Mouse (Mus musculus): ENCODE measurements at regions not wholly inside any gene's neighbourhood (a gene's known extent, or its start where the extent isn't known, plus 50 kb on each side); places are given as distances from the start of the nearest gene placed in this dataset.
"Not testable (repeated sequence)": the region's sequence is repeated elsewhere in the genome, so short reads cannot be mapped to it uniquely, and the experiment has no call there.

DNA sequence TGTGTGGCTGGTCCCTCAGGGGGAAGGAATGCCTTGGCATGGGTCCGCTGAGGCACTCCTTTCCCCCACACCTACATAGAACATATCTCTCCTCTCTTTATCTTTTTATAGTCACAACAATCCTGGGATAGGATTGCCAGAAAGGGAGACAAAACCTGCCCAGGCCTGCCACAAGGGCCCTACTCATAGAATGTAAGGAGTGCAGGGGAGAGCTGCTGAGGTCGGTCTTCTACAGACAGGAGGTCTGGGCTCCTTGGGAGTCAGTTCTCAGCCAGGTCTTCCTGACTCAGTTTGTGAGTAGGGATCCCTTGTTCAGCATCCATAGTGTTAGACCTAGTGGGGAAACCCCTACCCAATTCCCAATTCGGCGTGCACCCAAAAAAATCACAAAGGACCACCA lies 70.8 kb upstream of the Cpsf6 start:
- H3K9me3 ChIP-seq, result no peaks in the 10 kb centered on the region
- H3K4me3 ChIP-seq, result no peak overlapping the region
- no peaks in the 10 kb centered on the region for H3K27me3 ChIP-seq
- ATAC-seq (ENCODE audit: low read depth), result no peak
- no peaks in the 10 kb centered on the region for H3K36me3 ChIP-seq
- no peak overlapping the region for H3K9ac ChIP-seq
- no peak overlapping the region for H3K4me2 ChIP-seq
- no peaks in the 10 kb centered on the region for H3K4me1 ChIP-seq (replicated peaks)
- WGBS, result 93% methylated on average over 4 of the region's 4 CpGs
- H3K27ac ChIP-seq (replicated peaks), result no peak overlapping the region

DNA sequence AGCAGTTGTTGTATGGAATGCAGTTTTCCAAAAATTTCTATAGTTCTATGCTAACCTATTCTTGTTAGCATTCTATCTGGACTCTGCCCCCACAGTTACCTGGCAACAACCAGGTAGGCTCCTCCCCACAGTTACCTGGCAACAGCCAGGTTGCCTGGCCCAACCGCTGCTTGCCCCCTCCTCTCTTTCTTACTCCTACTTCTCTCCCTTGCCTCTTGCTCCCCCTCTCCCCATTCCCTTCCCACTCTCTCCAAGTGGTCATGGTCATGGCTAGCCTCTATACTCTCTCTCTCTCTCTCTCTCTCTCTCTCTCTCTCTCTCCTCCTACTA lies 70.4 kb upstream of the Cpsf6 start:
- no peak overlapping the region for H3K9ac ChIP-seq
- no peaks in the 10 kb centered on the region for H3K36me3 ChIP-seq
- no peaks in the 10 kb centered on the region for H3K27me3 ChIP-seq
- 83% methylated on average over 1 of the region's 1 CpGs for WGBS
- H3K27ac ChIP-seq (replicated peaks), result no peak overlapping the region
- no peak overlapping the region for H3K4me3 ChIP-seq
- H3K4me2 ChIP-seq, result no peak overlapping the region
- no peak for ATAC-seq (ENCODE audit: low read depth)
- no peaks in the 10 kb centered on the region for H3K9me3 ChIP-seq
- H3K4me1 ChIP-seq (replicated peaks), result no peaks in the 10 kb centered on the region

DNA sequence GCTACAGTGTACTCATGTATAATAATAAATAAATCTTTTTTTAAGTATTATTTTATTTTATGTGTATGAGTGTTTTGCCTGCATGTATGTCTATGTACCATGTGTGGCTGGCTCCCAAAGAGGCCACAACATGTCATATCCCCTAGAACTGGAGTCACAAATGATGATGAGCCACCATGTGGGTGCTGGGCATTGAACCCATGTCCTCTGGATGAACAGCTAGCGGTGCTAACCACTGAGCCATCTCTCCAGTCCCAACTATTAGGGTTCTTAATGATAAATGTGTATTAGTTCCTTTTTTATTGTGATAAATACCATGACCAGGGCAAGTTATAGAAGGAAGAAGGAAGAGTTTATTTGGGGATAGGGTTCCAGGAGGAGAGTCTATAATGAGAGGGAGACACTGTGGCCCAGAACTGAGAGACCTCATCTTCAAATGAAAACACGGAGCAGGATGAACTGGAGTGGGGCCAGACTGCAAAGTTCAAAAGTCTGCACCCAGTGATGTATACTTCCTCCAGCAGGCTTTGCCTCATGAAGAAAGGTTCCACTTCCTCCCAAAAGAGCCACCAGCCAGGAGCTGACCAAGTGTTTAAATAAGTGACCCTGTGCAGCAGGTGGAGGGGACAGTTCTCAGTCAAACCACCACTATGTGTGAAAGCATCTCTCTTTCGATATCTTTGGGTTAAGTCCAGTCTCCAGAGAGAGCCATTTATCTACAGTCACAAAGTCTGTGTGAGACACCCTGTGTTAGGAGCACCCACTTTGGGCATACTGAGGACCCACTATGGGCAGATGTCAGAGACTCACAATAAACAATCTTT lies 69.8 kb upstream of the Cpsf6 start:
- no peaks in the 10 kb centered on the region for H3K27me3 ChIP-seq
- WGBS, result 87% methylated on average over 3 of the region's 3 CpGs
- no peaks in the 10 kb centered on the region for H3K36me3 ChIP-seq
- no peak for ATAC-seq (ENCODE audit: low read depth)
- H3K9me3 ChIP-seq, result no peaks in the 10 kb centered on the region
- no peak overlapping the region for H3K4me3 ChIP-seq
- H3K9ac ChIP-seq, result no peak overlapping the region
- no peaks in the 10 kb centered on the region for H3K4me1 ChIP-seq (replicated peaks)
- H3K27ac ChIP-seq (replicated peaks), result no peak overlapping the region
- no peak overlapping the region for H3K4me2 ChIP-seq

DNA sequence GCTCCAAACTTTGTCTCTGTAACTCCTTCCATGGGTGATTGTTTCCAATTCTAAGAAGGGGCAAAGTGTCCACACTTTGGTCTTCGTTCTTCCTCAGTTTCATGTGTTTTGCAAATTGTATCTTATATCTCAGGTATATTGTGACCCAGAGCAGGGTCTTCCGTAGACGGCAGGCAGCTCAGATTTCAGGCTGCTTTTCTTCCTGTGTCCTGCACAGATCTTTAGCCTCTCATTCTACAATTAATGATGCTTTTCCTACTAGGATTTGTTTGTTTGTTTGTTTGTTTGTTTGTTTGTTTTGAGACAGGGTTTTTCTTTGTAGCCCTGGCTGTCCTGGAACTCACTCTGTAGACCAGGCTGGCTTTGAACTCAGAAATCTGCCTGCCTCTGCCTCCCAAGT lies 69.0 kb upstream of the Cpsf6 start:
- H3K9me3 ChIP-seq; H3K9ac ChIP-seq; H3K4me2 ChIP-seq; ATAC-seq (ENCODE audit: low read depth); H3K36me3 ChIP-seq; H3K4me3 ChIP-seq; H3K27ac ChIP-seq (replicated peaks); H3K4me1 ChIP-seq (replicated peaks); H3K27me3 ChIP-seq: not testable (repeated sequence)
- WGBS, result 91% methylated on average over 3 of the region's 3 CpGs

GRCm38 (mm10) chr10:117447626-117448025 lies 67.8 kb upstream of the Cpsf6 start:
- ATAC-seq (ENCODE audit: low read depth), result no peak
- H3K27me3 ChIP-seq, result no peaks in the 10 kb centered on the region
- H3K4me1 ChIP-seq (replicated peaks), result no peaks in the 10 kb centered on the region
- H3K9me3 ChIP-seq, result no peaks in the 10 kb centered on the region
- H3K4me2 ChIP-seq, result no peak overlapping the region
- 92% methylated on average over 8 of the region's 8 CpGs for WGBS
- H3K4me3 ChIP-seq, result no peak overlapping the region
- no peak overlapping the region for H3K27ac ChIP-seq (replicated peaks)
- no peak overlapping the region for H3K9ac ChIP-seq
- no peaks in the 10 kb centered on the region for H3K36me3 ChIP-seq

- H3K4me2 ChIP-seq, result no peak overlapping the region
- H3K36me3 ChIP-seq, result no peaks in the 10 kb centered on the region
- no peak overlapping the region for H3K9ac ChIP-seq
- no peak overlapping the region for H3K27ac ChIP-seq (replicated peaks)
- no peak for ATAC-seq (ENCODE audit: low read depth)
- H3K27me3 ChIP-seq, result no peaks in the 10 kb centered on the region
- H3K4me3 ChIP-seq, result no peak overlapping the region
- no peaks in the 10 kb centered on the region for H3K4me1 ChIP-seq (replicated peaks)
- WGBS, result 64% methylated on average over 8 of the region's 8 CpGs
- no peaks in the 10 kb centered on the region for H3K9me3 ChIP-seq
These were observed 67.4 kb upstream of the Cpsf6 start for GRCm38 (mm10) chr10:117447206-117447605.

DNA sequence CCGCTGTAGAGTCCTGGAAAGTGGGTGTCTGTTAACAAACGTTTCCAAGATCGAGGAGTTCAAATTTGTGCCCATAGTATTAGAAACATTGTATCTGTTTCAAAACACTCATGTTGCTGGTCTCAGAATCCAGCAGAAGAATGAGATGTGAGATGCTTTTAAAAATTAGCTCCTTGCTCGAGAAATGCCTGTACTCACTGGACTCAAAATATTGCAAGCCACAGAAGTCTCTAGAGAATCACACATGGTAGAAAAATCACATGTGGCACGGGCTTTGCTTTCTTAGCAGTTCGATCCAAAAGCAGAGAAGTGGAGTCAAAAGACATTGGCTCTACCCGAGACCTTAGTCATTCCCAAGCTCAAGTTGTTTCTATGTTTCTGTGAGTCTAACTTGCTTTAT lies 67.0 kb upstream of the Cpsf6 start:
- Histone ChIP-seq H3K9ac (no peak overlapping the region), H3K4me2 (no peak overlapping the region), H3K27ac (replicated peaks) (no peak overlapping the region), H3K36me3 (no peaks in the 10 kb centered on the region), H3K9me3 (no peaks in the 10 kb centered on the region), H3K27me3 (no peaks in the 10 kb centered on the region), H3K4me1 (replicated peaks) (no peaks in the 10 kb centered on the region), H3K4me3 (no peak overlapping the region)
- no peak for ATAC-seq (ENCODE audit: low read depth)
- 87% methylated on average over 7 of the region's 7 CpGs for WGBS

- no peaks in the 10 kb centered on the region for H3K36me3 ChIP-seq
- no peak overlapping the region for H3K27ac ChIP-seq (replicated peaks)
- H3K4me2 ChIP-seq, result no peak overlapping the region
- WGBS, result 89% methylated on average over 15 of the region's 15 CpGs
- no peak for ATAC-seq (ENCODE audit: low read depth)
- no peaks in the 10 kb centered on the region for H3K9me3 ChIP-seq
- no peak overlapping the region for H3K4me3 ChIP-seq
- no peaks in the 10 kb centered on the region for H3K27me3 ChIP-seq
- peaks cover 6% of the 10 kb centered on the region for H3K4me1 ChIP-seq (replicated peaks)
- no peak overlapping the region for H3K9ac ChIP-seq
These were observed 66.1 kb upstream of the Cpsf6 start for GRCm38 (mm10) chr10:117445801-117446490.

DNA sequence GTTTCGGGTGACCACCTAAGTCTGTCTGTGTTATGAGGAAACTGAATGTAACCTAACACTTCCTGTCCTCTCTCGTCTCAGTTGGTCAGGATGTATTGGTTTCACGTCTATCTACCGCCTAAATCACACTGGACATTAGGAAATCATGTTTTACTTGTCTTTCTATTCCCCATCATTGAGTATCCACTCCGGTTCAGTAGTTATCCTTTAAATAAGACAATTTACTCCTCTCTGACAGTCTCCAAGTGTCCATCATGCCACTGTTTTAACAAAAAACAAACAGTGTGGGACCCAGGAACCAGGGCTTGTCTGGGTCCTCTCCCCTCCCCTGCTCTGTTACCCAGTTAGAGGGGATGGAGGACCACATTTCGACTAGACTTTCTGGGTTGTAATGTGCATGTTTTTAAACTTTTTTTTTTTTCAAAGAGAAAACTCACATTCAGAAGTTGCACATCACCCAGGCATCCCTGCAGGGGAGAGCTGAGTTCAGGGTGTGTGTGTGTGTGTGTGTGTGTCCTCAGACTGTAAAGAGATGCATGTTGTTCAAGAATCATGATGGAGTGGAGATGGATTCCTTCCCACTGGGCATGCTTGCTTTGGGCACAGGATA lies 65.5 kb upstream of the Cpsf6 start:
- Histone ChIP-seq H3K4me2 (no peak overlapping the region), H3K9me3 (no peaks in the 10 kb centered on the region), H3K36me3 (no peaks in the 10 kb centered on the region), H3K27me3 (no peaks in the 10 kb centered on the region), H3K4me3 (no peak overlapping the region), H3K4me1 (replicated peaks) (peaks cover 6% of the 10 kb centered on the region), H3K9ac (no peak overlapping the region), H3K27ac (replicated peaks) (no peak overlapping the region)
- ATAC-seq (ENCODE audit: low read depth), result no peak
- 77% methylated on average over 6 of the region's 6 CpGs for WGBS

GRCm38 (mm10) chr10:117444761-117445160 lies 64.9 kb upstream of the Cpsf6 start:
- no peak overlapping the region for H3K4me2 ChIP-seq
- no peak overlapping the region for H3K27ac ChIP-seq (replicated peaks)
- no peak overlapping the region for H3K9ac ChIP-seq
- ATAC-seq (ENCODE audit: low read depth), result no peak
- H3K27me3 ChIP-seq, result no peaks in the 10 kb centered on the region
- H3K4me3 ChIP-seq, result no peak overlapping the region
- 90% methylated on average over 10 of the region's 10 CpGs for WGBS
- no peaks in the 10 kb centered on the region for H3K36me3 ChIP-seq
- H3K9me3 ChIP-seq, result no peaks in the 10 kb centered on the region
- peaks cover 6% of the 10 kb centered on the region for H3K4me1 ChIP-seq (replicated peaks)

DNA sequence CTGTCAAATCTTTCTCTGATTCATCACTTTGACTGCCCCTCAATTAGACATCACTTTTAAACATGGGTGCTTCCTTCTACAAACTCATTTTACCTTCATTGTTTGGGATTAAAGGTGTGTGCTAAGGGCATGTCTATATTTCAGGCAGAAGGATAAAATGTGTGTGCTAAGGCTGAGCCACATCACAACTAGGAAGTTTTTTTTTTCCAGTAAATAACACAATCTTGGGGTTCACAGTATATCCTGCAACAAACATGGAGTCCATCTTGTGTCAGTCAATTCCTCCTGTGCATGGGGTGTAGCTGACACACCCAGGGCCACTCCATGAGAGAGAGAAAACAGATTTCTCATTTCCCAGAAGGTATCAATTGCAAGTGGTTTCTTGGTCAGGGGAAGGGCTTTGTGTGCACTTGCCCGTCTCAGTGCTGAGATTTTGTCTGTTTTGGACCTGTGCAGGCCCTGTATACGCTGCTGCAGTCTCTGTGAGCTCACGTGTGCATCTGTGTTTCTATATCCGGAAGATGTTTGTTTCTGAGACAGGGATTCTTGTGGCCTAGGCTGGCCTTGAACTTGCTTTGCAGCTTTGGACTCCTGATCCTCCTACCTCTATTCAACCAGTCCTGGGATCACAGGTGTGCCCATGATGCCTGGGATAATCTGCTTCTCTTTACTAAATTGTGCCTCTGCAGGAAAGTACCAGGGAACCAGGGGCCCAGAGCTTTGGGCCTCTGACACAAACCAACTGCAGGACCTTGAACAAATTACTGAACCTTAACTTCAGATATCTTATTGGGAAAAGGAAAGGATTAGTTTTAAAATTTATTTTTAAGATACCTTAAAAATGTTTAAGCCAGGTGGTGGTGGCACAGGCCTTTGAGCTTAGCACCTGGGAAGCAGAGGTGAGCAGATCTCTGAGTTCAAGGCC lies 63.9 kb upstream of the Cpsf6 start:
- no peaks in the 10 kb centered on the region for H3K9me3 ChIP-seq
- H3K9ac ChIP-seq, result no peak overlapping the region
- H3K4me3 ChIP-seq, result no peak overlapping the region
- no peak overlapping the region for H3K27ac ChIP-seq (replicated peaks)
- no peak overlapping the region for H3K4me2 ChIP-seq
- H3K36me3 ChIP-seq, result no peaks in the 10 kb centered on the region
- ATAC-seq (ENCODE audit: low read depth), result no peak
- no peaks in the 10 kb centered on the region for H3K27me3 ChIP-seq
- H3K4me1 ChIP-seq (replicated peaks), result peaks cover 6% of the 10 kb centered on the region
- 89% methylated on average over 4 of the region's 4 CpGs for WGBS
